Mouse (Mus musculus): ENCODE results near the gene Bri3.
"Not testable (repeated sequence)": the region's sequence is repeated elsewhere in the genome, so short reads cannot be mapped to it uniquely, and the experiment has no call there.

Bri3 gene

DNA sequence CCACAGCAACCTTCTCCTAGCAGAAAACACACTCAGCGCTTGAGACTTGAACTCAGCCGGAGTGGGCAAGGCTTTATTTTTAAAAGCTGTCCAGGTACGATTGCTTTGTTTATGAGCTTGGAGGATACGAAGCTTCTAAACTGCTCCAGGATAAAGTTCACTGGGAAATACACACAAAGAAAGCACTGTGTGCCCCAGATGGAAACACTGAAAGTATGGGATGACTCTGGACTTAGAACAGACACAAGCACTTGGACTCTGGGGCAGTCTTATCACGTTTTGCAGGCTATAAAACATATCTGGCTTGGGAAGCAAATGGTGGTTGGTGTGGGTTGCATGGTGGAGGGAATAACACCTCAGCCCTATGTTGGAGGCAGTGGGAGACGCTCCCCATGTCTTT is 115.6 kb downstream of the Bri3 start:
- no peak for DNase-seq (ENCODE audit: low spot score)

DNA sequence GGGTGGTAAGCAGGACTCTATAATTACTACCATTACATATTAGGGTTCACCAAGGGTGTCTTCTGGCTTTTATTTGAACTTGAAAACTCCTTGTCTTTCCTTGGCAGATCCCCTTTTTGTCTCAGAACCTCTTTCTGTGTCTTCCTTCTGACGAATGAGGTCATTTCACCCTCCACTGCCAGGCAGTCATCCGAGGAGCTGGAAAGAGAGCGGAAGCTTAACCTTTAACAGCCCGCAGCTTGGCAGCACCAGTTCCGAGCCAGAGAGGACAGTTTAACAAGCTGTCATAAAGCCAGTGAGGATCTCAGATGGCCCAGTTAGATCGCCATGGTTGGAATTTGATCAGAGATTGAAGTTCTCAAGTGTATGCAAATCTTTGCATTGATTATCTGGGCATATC is 116.1 kb downstream of the Bri3 start:
- DNase-seq (ENCODE audit: low spot score) = no peak

DNA sequence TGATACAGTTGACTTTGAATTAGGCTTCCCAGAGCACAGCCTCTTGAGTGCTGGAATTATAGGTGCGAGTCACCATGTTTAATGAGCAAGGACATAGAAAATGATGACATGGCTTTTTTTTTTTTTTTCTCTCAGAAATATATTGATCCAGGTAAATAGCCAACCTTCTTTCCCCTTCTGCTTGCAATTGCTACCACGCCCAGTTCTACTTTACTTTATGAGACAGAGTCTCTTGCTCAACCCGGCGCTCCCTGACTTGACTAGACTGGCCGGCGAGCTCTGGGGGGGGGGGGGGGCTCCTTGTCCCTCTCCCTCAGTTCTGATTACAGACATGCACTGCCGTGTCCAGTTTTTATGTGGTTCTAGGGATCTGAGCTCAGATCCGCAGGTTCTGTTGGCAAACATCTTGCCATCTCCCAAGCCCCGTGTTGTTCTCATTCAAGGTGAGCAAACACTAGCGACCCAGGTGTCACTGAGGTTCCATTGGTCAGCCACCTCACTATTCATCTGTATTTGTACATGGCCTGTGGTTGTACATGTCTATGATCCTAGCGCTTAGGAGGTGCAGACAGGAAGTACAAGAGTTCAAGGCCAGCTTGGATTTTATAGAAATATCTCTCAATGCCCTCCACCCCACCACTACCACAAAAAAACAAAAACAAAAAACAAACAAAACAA is 120.6 kb downstream of the Bri3 start:
- no peak for DNase-seq (ENCODE audit: low spot score)

DNA sequence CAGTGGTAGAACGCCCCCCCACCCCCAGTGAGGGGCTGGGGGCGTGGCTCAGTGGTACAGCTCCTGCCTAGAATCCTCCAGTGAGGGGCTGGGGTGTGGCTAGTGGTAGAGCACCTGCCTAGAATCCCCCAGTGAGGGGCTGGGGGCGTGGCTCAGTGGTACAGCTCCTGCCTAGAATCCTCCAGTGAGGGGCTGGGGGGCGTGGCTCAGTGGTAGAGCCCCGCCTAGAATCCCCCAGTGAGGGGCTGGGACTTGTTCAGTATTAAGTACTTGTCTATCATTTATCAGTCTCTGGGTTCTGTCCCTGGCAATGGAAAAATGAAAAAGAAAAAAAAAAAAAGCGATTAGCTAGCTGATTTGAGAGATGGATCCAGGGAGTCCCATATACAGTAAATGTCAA is 122.3 kb downstream of the Bri3 start:
- DNase-seq (ENCODE audit: low spot score) = not testable (repeated sequence)

DNA sequence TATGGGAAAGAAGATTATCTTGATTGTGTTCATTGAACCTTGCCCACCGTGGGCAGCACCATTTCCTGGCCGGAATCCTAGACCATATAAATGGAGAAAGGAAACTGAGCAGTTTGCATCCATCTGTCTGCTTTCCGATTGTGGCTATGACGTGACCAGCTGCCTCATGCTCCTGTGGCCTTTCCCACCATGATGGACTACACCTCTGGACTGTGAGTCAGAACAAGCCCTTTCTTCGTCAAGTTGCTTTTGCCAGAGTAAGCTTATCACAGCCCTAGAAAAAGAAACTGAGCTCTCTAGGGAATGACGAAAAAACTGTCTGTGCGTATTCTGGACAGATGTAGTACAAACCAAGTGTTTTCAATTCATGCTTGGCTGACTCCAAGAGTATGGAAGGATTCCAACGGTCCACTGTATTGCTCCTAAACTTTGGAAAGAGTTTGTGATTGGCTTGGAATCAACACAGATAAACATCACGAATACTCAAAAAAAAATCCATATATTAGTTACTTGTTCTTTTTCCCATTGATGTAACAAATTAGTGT is 124.5 kb downstream of the Bri3 start:
- no peak for DNase-seq (ENCODE audit: low spot score)

DNA sequence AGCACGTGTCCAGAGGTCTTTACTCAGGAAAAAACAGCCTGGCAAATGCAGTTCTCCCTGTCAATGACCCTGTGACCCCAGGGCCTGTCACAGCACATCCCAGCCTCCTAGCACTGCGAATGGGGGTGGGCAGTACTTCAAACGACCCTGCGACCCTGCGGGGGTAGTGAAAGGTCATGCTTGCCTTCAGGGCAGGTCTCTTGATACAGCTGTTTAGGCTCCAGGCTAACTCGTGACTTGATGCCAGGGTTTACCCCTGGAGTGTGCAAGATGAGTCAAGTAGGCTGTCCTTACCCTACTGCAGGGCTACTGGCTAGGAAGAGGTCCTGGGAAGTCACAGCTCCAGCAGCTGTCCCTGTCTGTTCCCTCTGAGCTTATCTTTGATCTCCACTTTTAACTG is 126.7 kb downstream of the Bri3 start:
- DNase-seq (ENCODE audit: low spot score) = no peak

DNA sequence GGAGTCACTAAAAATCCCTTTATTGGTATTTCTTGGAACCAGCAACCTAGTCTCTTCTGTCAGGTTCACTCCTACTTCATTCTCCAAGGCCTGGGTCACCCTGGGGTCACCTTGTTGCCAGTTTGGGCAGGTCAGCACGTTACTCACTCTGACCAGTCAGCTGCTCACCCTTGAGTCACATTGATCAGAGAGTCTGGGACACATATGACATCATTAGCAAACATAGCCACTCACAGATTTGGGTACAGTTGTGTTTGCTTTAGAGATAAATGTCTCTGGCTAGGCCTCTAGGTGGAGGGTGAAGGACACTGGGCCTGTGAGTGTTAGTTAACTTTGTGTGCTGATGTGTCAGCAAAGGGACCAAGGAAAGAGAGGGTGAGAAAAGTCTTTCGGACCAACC is 127.9 kb downstream of the Bri3 start:
- DNase-seq (ENCODE audit: low spot score) = no peak

DNA sequence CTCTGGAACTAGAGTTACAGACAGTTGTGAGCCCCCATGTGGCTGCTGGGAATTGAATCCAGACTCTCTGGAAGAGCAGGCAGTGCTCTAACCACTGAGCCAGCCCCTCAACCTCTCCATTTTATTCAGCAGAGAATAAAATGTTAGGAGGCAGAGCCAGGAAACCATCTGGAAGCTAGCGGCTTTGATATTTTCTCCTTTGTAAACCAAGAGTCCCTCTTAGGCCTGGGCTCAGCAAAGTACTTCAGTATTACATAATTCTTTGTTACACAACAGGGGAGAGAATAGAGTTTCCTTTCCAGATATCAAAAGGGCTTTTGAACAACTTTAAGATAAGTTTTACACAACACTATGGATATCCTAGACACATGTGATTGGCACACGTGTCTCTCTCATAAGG is 128.6 kb downstream of the Bri3 start:
- no peak for DNase-seq (ENCODE audit: low spot score)

DNA sequence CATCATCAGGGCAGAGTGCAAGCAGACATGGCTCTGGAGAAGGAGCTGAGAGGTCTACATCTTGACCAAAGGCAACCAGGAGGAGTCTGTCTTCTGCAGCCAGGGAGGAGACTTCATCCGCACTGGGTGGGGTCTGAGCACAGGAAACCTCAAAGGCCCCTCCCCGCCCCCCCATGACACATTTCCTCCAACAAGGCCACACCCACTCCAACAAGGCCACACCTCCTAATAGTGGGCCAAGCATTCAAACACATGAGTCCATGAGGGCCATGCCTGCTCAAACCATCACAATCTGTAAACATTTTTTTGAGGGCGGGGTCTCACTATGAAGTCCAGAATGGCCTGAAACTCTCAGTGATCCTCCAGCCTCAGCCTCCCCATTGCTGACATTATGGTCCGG is 135.2 kb downstream of the Bri3 start:
- DNase-seq (ENCODE audit: low spot score) = no peak

DNA sequence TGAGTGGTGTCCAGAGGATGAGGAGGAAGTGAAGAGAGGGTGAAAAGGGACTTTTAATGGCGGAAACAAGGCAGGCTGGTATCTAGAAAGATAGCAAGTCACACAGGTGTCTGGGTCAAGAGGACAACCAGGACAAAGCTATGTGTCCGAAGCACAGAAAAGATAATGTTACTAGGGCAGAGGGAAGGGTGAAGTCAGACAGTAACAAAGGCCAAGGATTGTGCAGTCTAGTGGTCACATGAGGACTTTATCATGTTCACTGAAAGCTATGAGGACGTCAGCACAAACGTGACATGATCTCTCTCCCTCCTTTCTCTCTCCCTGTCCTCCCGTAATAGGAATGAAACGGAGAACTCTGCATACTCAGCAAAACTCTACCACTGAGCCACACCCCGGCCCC is 136.5 kb downstream of the Bri3 start:
- DNase-seq (ENCODE audit: low spot score) = no peak

DNA sequence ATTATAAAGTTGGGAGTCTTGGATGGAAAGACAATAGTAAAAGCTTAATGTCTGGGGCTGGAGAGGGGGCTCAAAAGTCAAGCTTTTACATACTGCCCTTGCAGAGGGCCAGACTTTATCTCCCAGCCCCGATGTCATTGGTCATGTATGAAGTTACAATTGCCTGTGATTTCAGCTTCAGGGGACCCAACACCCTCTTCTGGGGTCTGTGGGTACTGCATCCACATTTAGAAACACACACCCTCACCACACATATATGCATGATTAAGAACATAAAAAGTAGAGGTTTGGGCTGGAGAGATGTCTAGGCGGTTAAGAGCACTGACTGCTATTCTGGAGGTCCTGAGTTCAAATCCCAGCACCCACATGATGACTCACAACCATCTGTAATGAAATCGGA is 137.5 kb downstream of the Bri3 start:
- DNase-seq (ENCODE audit: low spot score) = no peak

DNA sequence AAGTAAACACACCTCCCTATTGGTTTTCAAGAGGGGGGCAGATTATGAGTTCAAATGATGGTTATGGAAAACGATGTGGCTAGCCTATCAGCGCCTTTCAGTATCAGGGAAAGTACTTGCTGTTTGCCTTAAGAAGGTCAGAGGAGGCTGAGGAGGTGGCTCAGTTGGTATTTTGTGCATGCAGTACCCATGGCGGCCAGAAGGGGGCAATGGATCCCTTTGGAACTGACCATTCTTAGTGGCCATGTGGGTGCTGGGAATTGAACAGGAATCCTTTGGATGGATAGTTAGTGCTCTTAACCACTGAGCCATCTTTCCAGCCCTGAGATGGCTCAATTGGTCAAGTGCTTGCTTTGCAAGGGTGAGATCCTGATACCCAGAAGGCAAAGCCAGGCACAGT is 139.7 kb downstream of the Bri3 start:
- no peak for DNase-seq (ENCODE audit: low spot score)

DNA sequence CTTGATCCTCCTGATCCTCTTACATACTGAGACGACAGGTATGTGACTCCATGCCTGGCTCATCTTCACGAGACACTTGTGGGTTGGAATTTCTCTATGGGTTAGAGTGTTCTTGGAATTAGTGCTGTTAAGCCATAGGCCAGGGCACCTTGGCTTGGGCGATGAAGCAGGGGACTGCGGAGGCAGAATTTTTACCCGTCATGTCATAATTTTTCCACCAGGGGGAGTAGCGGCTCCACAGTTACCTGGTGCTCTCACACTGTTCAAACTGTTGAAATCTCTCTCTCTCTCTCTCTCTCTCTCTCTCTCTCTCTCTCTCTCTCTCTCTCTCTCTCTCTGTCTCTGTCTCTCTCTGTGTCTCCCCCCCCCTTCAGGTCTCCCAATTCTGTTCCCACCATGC is 143.6 kb downstream of the Bri3 start:
- DNase-seq (ENCODE audit: low spot score) = no peak

DNA sequence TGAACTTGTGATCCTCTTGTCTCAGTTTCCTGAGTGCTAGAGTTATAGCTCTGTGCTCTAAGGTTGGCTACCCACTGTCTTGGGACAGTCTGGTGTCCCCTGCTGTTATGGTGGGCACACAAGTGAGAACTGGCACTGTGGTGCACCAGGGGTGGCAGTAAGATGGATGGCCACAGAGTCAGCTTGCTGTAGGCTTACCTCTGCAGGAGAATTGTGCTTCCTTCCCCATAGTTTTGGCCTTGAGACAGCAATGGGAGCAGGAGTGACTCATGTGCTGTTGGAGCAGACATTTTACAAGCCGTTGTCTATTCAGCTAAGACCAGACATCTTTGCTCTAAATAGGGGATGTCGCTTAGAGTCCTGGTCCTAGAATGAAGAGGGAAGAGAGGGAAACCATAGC is 149.9 kb downstream of the Bri3 start:
- no peak for DNase-seq (ENCODE audit: low spot score)

DNA sequence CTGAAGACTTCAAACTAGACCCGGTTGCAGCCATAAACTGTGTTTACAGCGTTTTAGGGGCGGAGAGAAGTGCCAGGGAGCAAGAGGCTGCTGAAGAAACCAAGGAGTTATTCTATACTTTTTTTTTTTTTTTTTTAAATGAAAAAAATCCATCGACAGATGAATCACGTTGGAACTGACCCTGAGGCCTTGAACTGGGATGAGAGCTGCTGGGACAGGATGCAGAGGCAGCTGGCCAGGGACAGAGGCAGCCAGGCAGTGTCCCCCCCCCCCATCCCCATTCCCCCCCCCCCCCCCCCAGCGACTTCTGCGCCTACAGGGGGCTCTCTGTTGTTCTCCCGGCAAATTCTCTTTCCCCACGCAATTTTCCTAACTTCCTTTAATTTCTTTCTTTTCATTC is 153.3 kb downstream of the Bri3 start:
- DNase-seq (ENCODE audit: low spot score) = no peak

DNA sequence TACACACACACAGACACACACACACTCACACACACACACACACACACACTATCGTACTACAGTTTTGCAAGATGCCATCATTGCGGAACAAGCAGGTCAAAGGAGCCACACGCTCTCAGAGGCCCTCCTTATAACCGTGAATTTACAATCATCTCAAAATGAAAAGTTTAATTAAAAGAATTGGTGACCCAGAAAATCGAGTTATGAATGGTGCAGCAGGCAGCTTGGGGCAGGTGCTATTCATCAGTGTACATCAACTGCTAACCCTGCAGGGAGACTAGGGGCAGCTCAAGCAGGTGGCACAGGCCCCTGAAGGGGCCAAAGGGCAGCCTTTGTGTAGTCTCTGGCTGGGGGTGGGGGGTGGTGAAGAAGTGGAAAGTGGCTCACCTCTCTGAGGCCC is 156.6 kb downstream of the Bri3 start:
- DNase-seq (ENCODE audit: low spot score) = no peak

DNA sequence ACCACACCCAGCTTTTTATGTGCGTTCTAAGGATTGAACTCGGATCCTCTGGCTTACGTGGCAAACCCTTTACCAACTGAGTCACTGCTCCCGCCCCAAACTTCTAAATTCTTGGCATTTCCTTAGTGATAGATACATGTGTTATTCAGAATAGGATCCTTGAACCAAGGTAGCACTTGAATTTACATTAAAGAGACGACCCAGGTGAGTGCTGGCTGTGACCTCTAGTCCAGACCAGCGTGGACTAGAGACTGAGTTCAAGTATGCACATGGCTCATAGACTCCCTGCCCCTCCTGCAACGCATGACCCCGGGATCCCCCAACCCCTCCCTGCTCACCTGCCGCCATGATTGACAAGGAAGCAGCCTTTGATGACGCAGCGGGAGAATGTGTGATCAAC is 162.0 kb downstream of the Bri3 start:
- no peak for DNase-seq (ENCODE audit: low spot score)

DNA sequence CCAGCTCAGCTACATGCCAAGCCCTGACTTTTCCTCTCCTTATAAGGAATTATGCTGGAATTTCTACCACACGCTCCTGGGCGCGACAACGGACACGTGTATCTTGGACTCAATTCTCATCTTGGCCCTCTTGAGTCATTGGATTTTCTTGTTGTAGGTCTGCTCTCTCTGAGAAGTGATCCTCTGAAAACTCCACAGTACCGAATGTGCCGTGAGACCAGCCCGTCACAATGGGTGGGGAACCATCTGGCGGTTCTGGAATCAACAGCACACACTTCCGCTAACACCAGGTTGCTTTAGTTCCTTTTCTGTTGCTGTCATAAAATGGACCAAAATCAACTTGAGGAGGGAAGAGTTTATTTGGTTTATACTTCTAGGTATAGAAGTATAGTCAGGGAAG is 166.4 kb downstream of the Bri3 start:
- no peak for DNase-seq (ENCODE audit: low spot score)

DNA sequence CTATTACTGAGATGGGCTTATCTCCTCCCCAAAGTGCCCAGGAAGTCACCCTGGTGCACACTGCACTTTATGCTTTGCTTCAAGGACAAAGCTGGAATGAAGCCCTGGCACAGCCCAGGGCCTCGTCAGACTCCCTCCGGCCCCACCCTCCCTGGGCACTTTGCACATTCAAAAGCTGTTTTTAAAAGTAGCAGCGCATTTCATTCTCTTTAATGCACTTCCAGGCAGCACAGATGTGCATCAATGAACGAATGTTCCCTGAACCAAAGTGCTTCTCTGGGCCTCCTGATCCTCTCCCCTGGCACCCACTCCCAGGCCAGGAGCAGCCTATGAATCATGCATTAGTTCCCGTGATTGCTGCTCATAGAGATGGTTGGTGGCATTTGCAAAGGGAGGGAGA is 167.5 kb downstream of the Bri3 start:
- DNase-seq (ENCODE audit: low spot score) = no peak

DNA sequence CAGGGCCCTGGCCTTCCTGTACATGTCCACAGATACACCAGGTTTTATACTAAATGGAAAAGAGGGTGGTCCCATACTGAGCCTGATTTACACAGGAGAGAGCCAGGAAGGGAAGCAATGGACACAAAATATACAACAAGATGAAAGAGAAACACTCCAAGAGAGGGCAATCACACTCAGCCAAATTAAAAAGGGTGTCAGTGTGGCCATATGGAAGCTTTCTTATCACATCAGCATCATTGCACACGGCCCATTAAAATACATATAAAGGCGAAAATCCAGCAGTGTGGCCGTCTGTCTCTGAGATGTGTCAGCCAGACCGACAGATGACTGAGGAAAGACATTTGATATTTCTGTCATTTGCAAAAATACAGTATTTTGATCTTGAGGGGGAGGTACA is 168.5 kb downstream of the Bri3 start:
- no peak for DNase-seq (ENCODE audit: low spot score)

DNA sequence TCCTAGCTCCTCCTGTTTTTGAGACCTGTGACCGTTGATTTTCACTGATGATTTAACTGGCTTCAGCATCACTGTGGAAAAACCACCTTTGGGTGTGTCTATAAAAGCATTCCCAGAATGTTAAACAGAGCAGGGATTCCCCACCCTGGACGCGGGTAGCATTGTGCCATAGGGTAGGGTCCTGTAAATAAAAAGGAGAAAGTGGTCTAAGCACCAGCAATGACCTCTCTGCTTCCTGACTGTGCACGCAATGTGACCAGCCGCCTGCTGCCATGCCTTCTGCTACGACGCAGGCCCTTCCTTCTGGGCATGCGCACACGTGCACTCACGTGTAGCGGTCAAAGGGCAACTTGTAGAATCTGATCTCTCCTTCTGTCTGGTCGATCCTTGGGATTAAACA is 174.2 kb downstream of the Bri3 start:
- DNase-seq (ENCODE audit: low spot score) = no peak

DNA sequence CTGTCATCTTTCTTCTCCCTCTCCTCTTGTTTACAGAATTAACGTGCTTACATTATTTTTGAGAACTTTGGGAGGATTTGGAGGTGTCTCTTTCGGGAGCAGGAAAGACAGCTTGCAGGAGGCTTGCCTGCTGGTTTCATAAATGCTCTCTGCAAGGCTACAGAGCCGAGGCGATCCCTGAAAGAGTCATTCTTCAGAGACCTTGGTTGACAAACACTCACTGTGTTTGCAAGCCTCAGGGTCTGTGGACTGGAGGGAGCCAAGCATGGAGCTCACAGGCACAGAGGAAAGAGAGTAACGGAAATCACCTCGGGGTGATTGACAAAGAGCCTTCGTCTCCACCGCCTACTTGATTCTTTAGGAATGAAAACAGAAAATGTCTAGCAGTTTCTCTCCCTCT is 175.8 kb downstream of the Bri3 start:
- no peak for DNase-seq (ENCODE audit: low spot score)

DNA sequence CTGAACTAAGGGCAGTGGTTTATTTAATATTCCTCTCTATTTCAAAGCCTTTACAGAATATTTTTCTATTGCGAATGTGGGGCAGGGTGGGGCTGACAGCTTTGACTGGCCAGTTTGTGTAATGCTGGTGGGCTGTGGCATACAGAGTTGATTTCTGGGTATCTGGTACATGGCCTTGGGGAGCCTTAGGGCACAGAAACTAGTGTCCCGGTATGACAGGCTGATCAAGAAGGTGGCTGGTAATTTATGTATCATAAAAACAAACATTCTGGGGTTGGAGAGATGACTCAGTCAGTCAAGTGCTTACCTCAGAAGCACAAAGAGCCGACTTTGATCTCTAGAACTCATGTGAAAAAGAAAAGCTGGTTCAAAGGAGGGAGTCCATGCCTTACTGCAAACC is 182.5 kb downstream of the Bri3 start:
- no peak for DNase-seq (ENCODE audit: low spot score)

DNA sequence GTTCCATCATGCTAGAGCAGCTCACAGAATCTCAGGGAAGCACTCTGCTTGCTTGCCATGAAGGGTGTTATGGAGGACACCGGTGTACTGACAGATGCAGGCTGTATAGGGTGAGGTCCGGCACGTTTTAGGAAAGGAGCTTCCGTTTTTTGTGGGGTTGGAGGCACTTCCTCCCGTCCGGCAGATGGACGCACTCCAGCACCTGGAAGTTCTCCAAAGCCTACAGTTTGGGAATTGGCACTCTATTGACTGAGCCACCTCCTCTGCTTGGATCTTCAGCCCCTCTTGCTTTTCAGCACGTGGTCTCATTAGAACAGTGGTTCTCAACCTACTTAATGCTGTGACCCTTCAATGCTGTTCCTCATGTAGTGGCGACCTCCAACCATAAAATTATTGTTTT is 183.6 kb downstream of the Bri3 start:
- no peak for DNase-seq (ENCODE audit: low spot score)

DNA sequence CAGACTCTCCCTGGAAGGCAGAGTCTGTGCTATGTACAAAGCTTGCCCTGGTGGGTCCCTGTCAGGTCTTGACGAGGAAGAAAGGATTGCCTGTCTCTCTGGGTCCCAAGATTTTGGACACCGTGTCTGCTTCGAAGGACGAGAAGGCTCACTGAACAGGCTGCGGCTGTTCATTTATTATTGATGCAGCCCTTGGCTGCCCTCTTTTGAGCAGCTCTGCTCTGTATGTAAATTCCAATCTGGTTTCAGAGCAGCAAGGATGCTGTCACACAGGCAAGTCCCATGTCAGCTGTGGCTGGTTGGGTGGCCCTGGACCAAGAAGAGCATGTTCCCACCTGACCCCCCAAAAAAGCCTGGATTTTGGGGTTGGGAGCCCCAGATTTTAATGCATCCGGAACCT is 187.2 kb downstream of the Bri3 start:
- no peak for DNase-seq (ENCODE audit: low spot score)
